Mouse (Mus musculus) brain, embryonic 14.5 days (tissue): ENCODE results near the gene Pdzd2.

Experiments used
- CTCF ChIP-seq: fragments of 200-500 bp; IDR thresholded peaks from 2 replicates; pipeline ENCODE4 v1.5.1; 2012; ENCODE audit warnings: inconsistent platforms, mild to moderate bottlenecking, moderate library complexity, borderline replicate concordance; ENCODE audit not compliant: insufficient read depth, insufficient read length; ENCODE audit errors: extremely low read depth
- POLR2A ChIP-seq: fragments of 200-500 bp; IDR thresholded peaks from 2 replicates; pipeline ENCODE4 v1.6.1; 2012; ENCODE audit warnings: mild to moderate bottlenecking, inconsistent platforms, borderline replicate concordance; ENCODE audit not compliant: poor library complexity, insufficient read depth, insufficient read length, severe bottlenecking; ENCODE audit errors: extremely low read depth

DNA sequence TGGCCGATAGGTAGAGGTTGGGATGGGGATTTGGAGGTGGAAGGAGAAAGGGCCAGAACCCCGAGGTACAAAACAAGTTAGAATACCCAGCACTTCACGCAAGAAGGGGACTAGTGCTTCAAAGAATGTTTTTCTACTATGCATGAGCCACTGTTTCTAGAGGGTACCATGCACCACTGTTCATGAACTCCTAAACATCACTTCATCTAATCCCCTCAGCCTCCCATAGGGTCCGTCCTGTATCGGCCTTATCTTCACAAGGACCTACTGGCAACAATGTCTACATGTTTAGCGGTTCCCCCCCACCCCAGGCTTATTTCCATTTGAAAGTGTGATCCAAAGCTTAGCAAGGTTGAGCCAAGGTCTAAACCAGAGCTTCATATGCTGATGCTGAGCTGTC, 162.0 kb downstream of the Pdzd2 start:
- TF ChIP-seq CTCF, result no peak
- no peak for TF ChIP-seq POLR2A
